Mouse (Mus musculus): Measurements from ENCODE around the gene Ankrd28.

GRCm38 (mm10) chr14:31854667-31855066 lies 24.2 kb upstream of the Ankrd28 start:
- TF ChIP-seq CTCF (IDR thresholded peaks at IDR 0.05; ENCODE audit: low read depth) (no peak), EP300 (optimal IDR thresholded peaks at IDR 0.05) (no peak)
